Mouse (Mus musculus): ENCODE measurements at regions not wholly inside any gene's neighbourhood (a gene's known extent, or its start where the extent isn't known, plus 50 kb on each side); places are given as distances from the start of the nearest gene placed in this dataset.

DNA sequence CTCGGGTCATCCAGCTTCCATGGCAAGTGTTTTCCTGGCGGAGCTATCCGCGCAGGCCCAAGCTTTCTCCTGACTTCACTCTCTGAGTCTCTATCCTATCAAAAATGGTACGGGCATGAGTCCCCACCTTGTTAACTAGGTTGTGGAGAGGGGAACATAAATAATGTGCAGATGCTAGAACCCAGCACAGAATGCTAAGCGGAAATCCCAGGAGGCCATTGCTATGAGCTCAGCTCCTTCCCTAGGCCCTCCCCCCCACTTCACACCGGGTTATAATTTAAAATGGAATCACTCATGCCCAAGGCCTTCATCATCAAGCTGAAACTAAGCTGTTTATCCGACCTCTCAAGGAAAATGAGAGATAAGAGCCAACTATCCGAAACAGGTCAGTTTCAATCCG lies 60.4 kb upstream of the Cd83 start:
- no peaks in the 10 kb centered on the region; the same call in 1 of the 2 replicates for H3K27me3 ChIP-seq (ENCODE audit: control insufficient read depth, insufficient read depth, low read length)
- H3K4me3 ChIP-seq (ENCODE audit: low read depth, low read length): no peak overlapping the region
- 81% methylated on average over 10 of the region's 10 CpGs for WGBS
- TF ChIP-seq CTCF (IDR thresholded peaks at IDR 0.05; ENCODE audit: extremely low read depth, insufficient read length, insufficient replicate concordance, low read depth, low read length) (no peak), POLR2A (IDR thresholded peaks at IDR 0.05; ENCODE audit: low read depth, low read length) (no peak)
- H3K4me1 ChIP-seq (ENCODE audit: control insufficient read depth, insufficient read depth, insufficient read length, low read length): no peaks in the 10 kb centered on the region
- no peaks in the 10 kb centered on the region for H3K36me3 ChIP-seq (ENCODE audit: control insufficient read depth, insufficient read depth, low read length)
- no peak overlapping the region for H3K27ac ChIP-seq (ENCODE audit: insufficient read depth, low read depth, low read length)

DNA sequence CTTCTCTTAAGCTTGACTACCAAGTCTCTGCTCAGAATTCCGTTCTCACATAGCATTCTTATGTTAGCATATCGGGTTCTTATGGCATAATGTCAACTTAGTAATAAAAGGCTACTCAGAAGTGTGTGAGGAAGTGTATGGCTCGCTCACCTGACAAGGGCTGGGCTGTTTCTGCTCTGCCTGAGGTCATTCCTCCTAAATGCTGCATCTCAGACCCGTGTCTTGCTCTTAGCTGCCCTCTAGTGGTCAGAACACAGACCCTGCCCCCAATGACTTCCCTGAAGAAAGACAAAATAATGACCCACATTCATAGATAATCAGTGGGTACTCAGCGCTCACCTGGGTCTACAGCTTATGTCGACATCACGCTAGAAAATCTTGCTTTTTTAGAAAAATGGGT lies 58.9 kb upstream of the Cd83 start:
- Histone ChIP-seq H3K4me1 (ENCODE audit: control insufficient read depth, insufficient read depth, insufficient read length, low read length) (no peaks in the 10 kb centered on the region), H3K27me3 (ENCODE audit: control insufficient read depth, insufficient read depth, low read length) (no peaks in the 10 kb centered on the region), H3K4me3 (ENCODE audit: low read depth, low read length) (no peak overlapping the region), H3K27ac (ENCODE audit: insufficient read depth, low read depth, low read length) (no peak overlapping the region), H3K36me3 (ENCODE audit: control insufficient read depth, insufficient read depth, low read length) (no peaks in the 10 kb centered on the region)
- TF ChIP-seq POLR2A (IDR thresholded peaks at IDR 0.05; ENCODE audit: low read depth, low read length): no peak
- TF ChIP-seq CTCF (IDR thresholded peaks at IDR 0.05; ENCODE audit: extremely low read depth, insufficient read length, insufficient replicate concordance, low read depth, low read length): peak; percentile 77; the same call in 1 of the 2 replicates
- WGBS: 12% methylated on average over 7 of the region's 7 CpGs

DNA sequence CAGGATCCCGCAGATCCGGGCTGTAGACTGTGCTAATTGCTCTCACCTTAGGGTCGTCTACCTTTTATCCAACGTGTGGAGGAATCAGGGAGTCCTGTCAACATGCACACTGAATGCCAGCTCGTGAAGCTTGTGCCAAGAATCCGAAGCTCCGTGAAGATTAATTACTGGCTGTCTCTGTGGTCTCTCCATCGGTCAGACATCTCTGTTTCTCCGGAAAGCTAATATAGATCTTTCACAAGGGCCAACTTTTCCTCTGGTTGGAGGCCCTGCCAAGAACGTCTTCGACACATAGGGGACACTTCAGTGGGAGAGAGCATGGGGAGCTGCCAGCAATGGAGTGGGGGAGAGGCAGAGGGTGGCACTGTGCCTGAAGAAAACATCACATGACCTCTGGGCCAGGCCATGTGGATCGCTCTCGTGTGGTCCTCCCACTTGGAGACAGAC lies 57.7 kb upstream of the Cd83 start:
- WGBS: 73% methylated on average over 13 of the region's 13 CpGs
- TF ChIP-seq POLR2A (IDR thresholded peaks at IDR 0.05; ENCODE audit: low read depth, low read length) (no peak), CTCF (IDR thresholded peaks at IDR 0.05; ENCODE audit: extremely low read depth, insufficient read length, insufficient replicate concordance, low read depth, low read length) (no peak)
- Histone ChIP-seq H3K27ac (ENCODE audit: insufficient read depth, low read depth, low read length) (no peak overlapping the region), H3K27me3 (ENCODE audit: control insufficient read depth, insufficient read depth, low read length) (no peaks in the 10 kb centered on the region), H3K4me3 (ENCODE audit: low read depth, low read length) (no peak overlapping the region), H3K36me3 (ENCODE audit: control insufficient read depth, insufficient read depth, low read length) (no peaks in the 10 kb centered on the region), H3K4me1 (ENCODE audit: control insufficient read depth, insufficient read depth, insufficient read length, low read length) (no peaks in the 10 kb centered on the region)

DNA sequence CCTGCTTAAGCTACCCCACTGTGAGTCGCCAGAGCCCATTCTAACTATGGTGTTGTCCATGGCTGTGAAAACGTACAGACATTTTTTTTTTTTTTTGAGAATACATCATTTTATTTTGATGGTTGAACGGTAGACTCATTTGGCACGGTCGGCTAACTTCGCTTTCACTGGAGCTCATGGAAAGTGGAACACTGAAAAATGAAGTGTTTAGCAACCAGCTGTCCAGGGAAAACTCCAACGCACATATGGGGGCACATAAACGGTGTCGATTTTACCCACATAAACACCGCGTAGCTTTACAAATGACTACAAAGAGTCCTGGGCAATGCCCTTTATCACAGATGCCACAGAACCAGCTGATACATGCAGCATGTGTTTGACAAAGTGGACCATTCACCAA lies 55.0 kb upstream of the Cd83 start:
- no peak overlapping the region for H3K27ac ChIP-seq (ENCODE audit: insufficient read depth, low read depth, low read length)
- H3K4me1 ChIP-seq (ENCODE audit: control insufficient read depth, insufficient read depth, insufficient read length, low read length): no peaks in the 10 kb centered on the region
- TF ChIP-seq CTCF (IDR thresholded peaks at IDR 0.05; ENCODE audit: extremely low read depth, insufficient read length, insufficient replicate concordance, low read depth, low read length) (no peak), POLR2A (IDR thresholded peaks at IDR 0.05; ENCODE audit: low read depth, low read length) (no peak)
- no peaks in the 10 kb centered on the region for H3K36me3 ChIP-seq (ENCODE audit: control insufficient read depth, insufficient read depth, low read length)
- no peak overlapping the region for H3K4me3 ChIP-seq (ENCODE audit: low read depth, low read length)
- no peaks in the 10 kb centered on the region for H3K27me3 ChIP-seq (ENCODE audit: control insufficient read depth, insufficient read depth, low read length)
- 84% methylated on average over 11 of the region's 11 CpGs for WGBS

DNA sequence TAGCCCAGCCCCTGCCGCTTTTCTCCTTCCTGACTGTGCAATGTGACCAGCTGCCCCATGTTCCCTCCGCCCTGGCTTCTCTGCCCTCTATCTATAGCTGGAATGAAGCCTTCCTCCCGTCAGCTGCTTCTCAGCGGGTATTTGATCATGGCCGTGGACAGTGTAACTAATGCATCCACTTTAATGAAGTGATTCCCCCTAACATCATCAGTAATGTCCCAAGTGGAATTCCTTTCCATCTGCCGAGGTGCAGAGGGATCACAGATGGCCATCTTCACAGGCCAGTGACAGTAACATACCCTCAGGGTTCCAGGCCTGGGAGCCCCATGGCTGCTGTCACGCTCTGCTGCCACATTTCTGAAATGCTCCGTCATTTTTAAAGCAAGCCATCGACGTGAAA lies 51.5 kb upstream of the Cd83 start:
- Histone ChIP-seq H3K27me3 (ENCODE audit: control insufficient read depth, insufficient read depth, low read length) (no peaks in the 10 kb centered on the region), H3K4me1 (ENCODE audit: control insufficient read depth, insufficient read depth, insufficient read length, low read length) (no peaks in the 10 kb centered on the region), H3K4me3 (ENCODE audit: low read depth, low read length) (no peak overlapping the region), H3K36me3 (ENCODE audit: control insufficient read depth, insufficient read depth, low read length) (no peaks in the 10 kb centered on the region), H3K27ac (ENCODE audit: insufficient read depth, low read depth, low read length) (no peak overlapping the region)
- no peak for TF ChIP-seq CTCF (IDR thresholded peaks at IDR 0.05; ENCODE audit: extremely low read depth, insufficient read length, insufficient replicate concordance, low read depth, low read length)
- no peak for TF ChIP-seq POLR2A (IDR thresholded peaks at IDR 0.05; ENCODE audit: low read depth, low read length)
- WGBS: 80% methylated on average over 10 of the region's 10 CpGs

DNA sequence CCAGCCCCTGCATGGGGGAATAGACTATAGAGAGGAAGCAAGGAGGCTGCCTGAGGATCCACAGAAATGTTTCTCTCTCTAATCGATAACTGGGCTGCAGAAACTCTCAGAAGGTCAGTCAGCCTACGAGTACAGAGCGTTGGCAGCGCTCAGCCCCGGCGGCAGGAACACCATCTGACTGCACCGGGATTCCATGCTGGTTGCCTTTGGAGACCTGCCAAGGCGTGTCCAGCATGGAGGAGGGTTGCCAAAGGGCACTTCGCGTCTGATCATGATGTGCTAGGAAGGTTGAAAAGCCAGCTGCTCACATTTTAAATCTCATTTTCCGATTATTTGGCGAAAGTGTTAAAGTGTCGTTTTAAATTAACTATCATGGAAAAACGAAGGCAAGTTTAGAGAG lies 49.9 kb upstream of the Cd83 start:
- H3K4me3 ChIP-seq (ENCODE audit: low read depth, low read length): no peak overlapping the region
- no peaks in the 10 kb centered on the region for H3K27me3 ChIP-seq (ENCODE audit: control insufficient read depth, insufficient read depth, low read length)
- no peaks in the 10 kb centered on the region for H3K4me1 ChIP-seq (ENCODE audit: control insufficient read depth, insufficient read depth, insufficient read length, low read length)
- H3K27ac ChIP-seq (ENCODE audit: insufficient read depth, low read depth, low read length): no peak overlapping the region
- WGBS: 49% methylated on average over 14 of the region's 14 CpGs
- no peaks in the 10 kb centered on the region for H3K36me3 ChIP-seq (ENCODE audit: control insufficient read depth, insufficient read depth, low read length)
- no peak for TF ChIP-seq CTCF (IDR thresholded peaks at IDR 0.05; ENCODE audit: extremely low read depth, insufficient read length, insufficient replicate concordance, low read depth, low read length)
- no peak for TF ChIP-seq POLR2A (IDR thresholded peaks at IDR 0.05; ENCODE audit: low read depth, low read length)

Measured in small intestine, adult 2 months (tissue).